8 mouse cellular contexts compared by ENCODE assay signal in the genomic region with DNA sequence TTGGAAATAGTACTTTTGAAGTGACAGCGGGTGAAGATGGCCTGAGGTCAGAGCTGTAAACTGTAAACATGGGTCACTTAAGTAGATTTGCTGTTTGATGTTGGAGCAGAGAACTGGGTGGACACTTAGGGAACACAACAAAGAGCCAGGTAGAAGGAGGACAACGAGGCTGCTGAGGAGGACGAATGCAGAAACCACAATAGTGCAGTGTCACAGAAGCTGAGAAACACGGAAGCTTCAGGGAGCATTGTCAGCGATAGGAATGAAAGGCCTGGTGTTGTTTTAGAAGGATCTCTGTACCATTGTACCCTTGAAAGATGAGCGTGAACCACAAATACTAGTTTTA. TPM values are rescaled to one million over a fixed set of nuclear protein-coding genes. Genes with fewer than 3 reads are reported as not detected.
DNase-seq lines count a peak whose midpoint lies in the region; ATAC-seq and TF ChIP-seq lines count a peak whose summit lies in the region.

No protein-coding gene starts in this region.

- TF ChIP-seq CTCF in layer of hippocampus, adult 2 months (conservative IDR thresholded peaks at IDR 0.05) = no peak

- no peaks in the 10 kb centered on the region for H3K36me3 ChIP-seq in hindbrain, embryonic 15.5 days
- 0 out of 2 replicates have a peak, but pooled peaks cover 7% of the 10 kb centered on the region for H3K36me3 ChIP-seq in midbrain, embryonic 14.5 days (ENCODE audit: control insufficient read depth, insufficient read depth, low read length)

- 27% methylated on average over 6 of the region's 6 CpGs for WGBS in hindbrain, embryonic 15.5 days
- 35% methylated on average over 6 of the region's 6 CpGs for WGBS in midbrain, embryonic 14.5 days

- no peak for ATAC-seq in hindbrain, embryonic 15.5 days (ENCODE audit: low FRiP score, low read depth)
- no peak for ATAC-seq in midbrain, embryonic 14.5 days (ENCODE audit: low FRiP score, low TSS enrichment)

- H3K4me1 ChIP-seq in hindbrain, embryonic 15.5 days (replicated peaks) = peaks cover 27% of the 10 kb centered on the region
- H3K4me1 ChIP-seq in midbrain, embryonic 14.5 days (ENCODE audit: control insufficient read depth, insufficient read depth, low read length) = peaks cover 14% of the 10 kb centered on the region

- peak overlapping the region; percentile 65 for H3K4me2 ChIP-seq in hindbrain, embryonic 15.5 days
- H3K4me2 ChIP-seq in midbrain, embryonic 14.5 days (ENCODE audit: low read length) = peak overlapping the region; percentile 77

- peak overlapping the region; percentile 95 for H3K27ac ChIP-seq in layer of hippocampus, adult 2 months
- H3K27ac ChIP-seq in hindbrain, embryonic 15.5 days (replicated peaks) = peak overlapping the region; percentile 89
- no peak overlapping the region for H3K27ac ChIP-seq in midbrain, embryonic 14.5 days (replicated peaks; ENCODE audit: low read depth, low read length)

- no peaks in the 10 kb centered on the region for H3K27me3 ChIP-seq in hindbrain, embryonic 15.5 days
- H3K27me3 ChIP-seq in midbrain, embryonic 14.5 days (ENCODE audit: control insufficient read depth, insufficient read depth, low read length) = no peaks in the 10 kb centered on the region

- peak overlapping the region; percentile 85 for H3K4me3 ChIP-seq in layer of hippocampus, adult 2 months
- H3K4me3 ChIP-seq in hindbrain, embryonic 15.5 days = peak overlapping the region; percentile 81
- H3K4me3 ChIP-seq in midbrain, embryonic 14.5 days (replicated peaks; ENCODE audit: low read depth, low read length) = peak overlapping the region; percentile 98

- H3K9me3 ChIP-seq in hindbrain, embryonic 15.5 days = no peaks in the 10 kb centered on the region
- no peaks in the 10 kb centered on the region for H3K9me3 ChIP-seq in midbrain, embryonic 14.5 days (ENCODE audit: control insufficient read depth, low read length)

- no peak for DNase-seq in layer of hippocampus, adult 2 months (ENCODE audit: low spot score in 2 of 2)
- DNase-seq in layer of hippocampus, postnatal 36 days = no peak
- DNase-seq in c-Kit-positive CD71-positive TER-119-positive erythroid progenitor cells, embryonic 14.5 days (ENCODE audit: low spot score) = peak; percentile 34
- DNase-seq in midbrain, embryonic 14.5 days = no peak
- DNase-seq in adrenal gland, adult 8-10 months = no peak
- no peak for DNase-seq in urinary bladder, postnatal 4 days (ENCODE audit: low spot score in 2 of 2)
- DNase-seq in spleen, adult 12 weeks (ENCODE audit: low spot score) = no peak

- peak overlapping the region; percentile 72 for H3K9ac ChIP-seq in hindbrain, embryonic 15.5 days
- peak overlapping the region; percentile 86 for H3K9ac ChIP-seq in midbrain, embryonic 14.5 days (replicated peaks; ENCODE audit: low read length)

RNA-seq across cellular contexts. Expression of a gene that starts 1.1 kb away (rescaled TPM):
- total RNA-seq in layer of hippocampus, adult 2 months (2021) = 10 to 100 TPM; 64.7 to 67.5 TPM
- total RNA-seq in layer of hippocampus, postnatal 36 days (2021) = 10 to 100 TPM; 66.6 to 67.1 TPM
- polyA plus RNA-seq in hindbrain, embryonic 15.5 days (2015; fragmentation: Nextera tagmentation; extraction: Ambion mirVana) = 66.3 and 71.4 TPM in 2 replicates
- 66.8 and 77.9 TPM in 2 replicates for polyA plus RNA-seq in midbrain, embryonic 14.5 days (2014; fragmentation: Nextera tagmentation; extraction: Ambion mirVana)
- 10 to 100 TPM; 71.4 to 81.3 (median 73.0) TPM for total RNA-seq in adrenal gland, adult 8-10 months (2022)

RNA-seq across cellular contexts. Expression of a gene that starts 58.0 kb away (rescaled TPM):
- 100 to 1,000 TPM; 130 to 143 TPM for total RNA-seq in layer of hippocampus, adult 2 months (2021)
- total RNA-seq in layer of hippocampus, postnatal 36 days (2021) = 100 to 1,000 TPM; 112 to 133 TPM
- polyA plus RNA-seq in hindbrain, embryonic 15.5 days (2015; fragmentation: Nextera tagmentation; extraction: Ambion mirVana) = 232 and 242 TPM in 2 replicates
- polyA plus RNA-seq in midbrain, embryonic 14.5 days (2014; fragmentation: Nextera tagmentation; extraction: Ambion mirVana) = 219 and 227 TPM in 2 replicates
- 100 to 1,000 TPM in 2 of 4 experiments, 10 to 100 TPM in 2; 70.8 to 172 (median 109) TPM for total RNA-seq in adrenal gland, adult 8-10 months (2022)
